Mouse (Mus musculus): ENCODE measurements around the gene Scrg1.
"Not testable (repeated sequence)": the region's sequence is repeated elsewhere in the genome, so short reads cannot be mapped to it uniquely, and the experiment has no call there.

The Scrg1 gene

GRCm38 (mm10) chr8:57511316-57512118, 55.8 kb downstream of the Scrg1 start, which contains the start of gene Hmgb2:
TSS of gene Hmgb2 (plus strand) at chr8:57511907.
- peak; percentile 100 for DNase-seq

- DNase-seq, result peak; percentile 66 to 78
Observed at GRCm38 (mm10) chr8:57512141-57513056, 56.7 kb downstream of the Scrg1 start.

GRCm38 (mm10) chr8:57513178-57513661, 57.5 kb downstream of the Scrg1 start:
- not testable (repeated sequence) for DNase-seq

- DNase-seq, result not testable (repeated sequence)
Observed at GRCm38 (mm10) chr8:57516685-57517084, 61.0 kb downstream of the Scrg1 start.

GRCm38 (mm10) chr8:57517723-57518122, 62.0 kb downstream of the Scrg1 start:
- no peak for DNase-seq

GRCm38 (mm10) chr8:57520186-57520786, 64.6 kb downstream of the Scrg1 start:
- DNase-seq, result no peak

Measured in kidney, postnatal 4 days (tissue).